Mouse (Mus musculus): ENCODE data around the gene Olfr1449.
"Not testable (repeated sequence)": the region's sequence is repeated elsewhere in the genome, so short reads cannot be mapped to it uniquely, and the experiment has no call there.

The Olfr1449 gene

GRCm38 (mm10) chr19:12930540-12930939 is at the start of gene Olfr1449:
Gene Olfr1449, plus strand, starts transcription at chr19:12930840.
- no peak for DNase-seq (ENCODE audit: extremely low read depth, insufficient read length, low spot score)

- DNase-seq (ENCODE audit: extremely low read depth, insufficient read length, low spot score), result no peak
These were observed 47.1 kb upstream of the Olfr1449 start, which contains the start of gene Olfr1445 for GRCm38 (mm10) chr19:12883555-12883954. Gene Olfr1445, plus strand, starts transcription at chr19:12883855.

GRCm38 (mm10) chr19:12893424-12893823 is 37.2 kb upstream of the Olfr1449 start, which contains the start of gene Olfr1446:
Gene Olfr1446, minus strand, starts transcription at chr19:12893524.
- DNase-seq (ENCODE audit: extremely low read depth, insufficient read length, low spot score), result no peak

- no peak for DNase-seq (ENCODE audit: extremely low read depth, insufficient read length, low spot score)
These were observed 27.0 kb upstream of the Olfr1449 start, which contains the start of gene Olfr1447 for GRCm38 (mm10) chr19:12903643-12904042. Gene Olfr1447, minus strand, starts transcription at chr19:12903743.

- no peak for DNase-seq (ENCODE audit: extremely low read depth, insufficient read length, low spot score)
These were observed 6.3 kb upstream of the Olfr1449 start, which contains the start of gene Olfr1448 for GRCm38 (mm10) chr19:12924319-12924718. Gene Olfr1448, minus strand, starts transcription at chr19:12924419.

- no peak for DNase-seq (ENCODE audit: extremely low read depth, insufficient read length, low spot score)
These were observed 19.3 kb downstream of the Olfr1449 start, which contains the start of gene Olfr1450 for GRCm38 (mm10) chr19:12949958-12950357. Gene Olfr1450, plus strand, starts transcription at chr19:12950258.

- not testable (repeated sequence) for DNase-seq (ENCODE audit: extremely low read depth, insufficient read length, low spot score)
These were observed 39.4 kb downstream of the Olfr1449 start for GRCm38 (mm10) chr19:12970082-12970481.
